Mouse (Mus musculus) lung, postnatal 25 days (tissue): ENCODE results near the gene Sbf2.
A peak's percentile ranks its signal among the peaks of the same experiment; 100 is the strongest.
"Not testable (repeated sequence)": the region's sequence is repeated elsewhere in the genome, so short reads cannot be mapped to it uniquely, and the experiment has no call there.

Experiments
- DNase-seq: peaks from one replicate; pipeline ENCODE4 v3.0.0; 2022; ENCODE audit warnings: low spot score

The Sbf2 gene

GRCm38 (mm10) chr7:110614133-110615063, at the start of gene Sbf2:
Gene Sbf2, minus strand, starts transcription at chr7:110614922.
- peak; percentile 90 for DNase-seq

DNA sequence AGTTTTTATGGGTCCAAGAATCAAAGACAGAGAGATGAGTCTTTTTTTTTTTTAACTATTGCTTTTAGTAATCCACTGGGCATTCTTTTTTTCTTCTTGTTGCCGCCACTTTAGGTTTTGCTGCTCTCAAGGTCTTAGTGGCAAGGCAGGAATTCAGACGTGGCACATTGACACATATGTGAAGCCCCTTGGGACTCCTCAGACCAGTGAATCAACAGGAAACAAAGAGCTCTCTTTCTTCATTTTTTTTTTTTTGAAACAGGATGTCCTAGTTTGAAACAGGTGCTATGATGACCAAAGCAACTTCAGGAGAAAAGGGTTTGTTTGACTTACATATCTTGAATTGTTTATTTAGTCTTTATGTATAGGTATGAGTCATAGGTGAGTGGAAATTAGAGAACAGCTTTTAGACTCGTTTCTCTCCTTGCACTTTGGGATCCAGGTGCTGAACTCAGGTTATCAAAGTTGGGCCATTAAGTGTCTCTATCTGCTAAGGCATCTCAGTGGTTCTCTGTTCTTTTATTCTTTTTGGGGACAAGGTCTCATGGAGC, 43.7 kb upstream of the Sbf2 start:
- DNase-seq, result no peak

- DNase-seq, result no peak
Observed at GRCm38 (mm10) chr7:110655966-110656365, 41.2 kb upstream of the Sbf2 start.

- DNase-seq, result no peak
Observed at GRCm38 (mm10) chr7:110655230-110655629, 40.5 kb upstream of the Sbf2 start.

DNA sequence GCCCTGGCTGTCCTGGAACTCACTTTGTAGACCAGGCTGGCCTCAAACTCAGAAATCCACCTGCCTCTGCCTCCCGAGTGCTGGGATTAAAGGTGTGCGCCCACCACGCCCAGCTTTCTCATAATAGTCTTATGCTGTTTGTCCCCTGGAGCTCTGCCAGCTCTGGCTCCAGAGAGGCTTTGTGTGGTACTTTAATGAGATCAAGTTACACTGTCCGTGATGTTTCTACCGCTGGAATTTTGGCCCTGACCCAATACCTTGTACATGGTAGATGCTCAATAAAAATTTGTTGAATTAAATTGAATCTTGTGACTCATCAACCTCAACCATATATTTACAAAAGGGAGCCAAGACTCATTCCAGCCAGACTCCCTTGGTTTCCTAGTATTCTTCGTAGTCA, 36.4 kb upstream of the Sbf2 start:
- DNase-seq, result no peak

DNA sequence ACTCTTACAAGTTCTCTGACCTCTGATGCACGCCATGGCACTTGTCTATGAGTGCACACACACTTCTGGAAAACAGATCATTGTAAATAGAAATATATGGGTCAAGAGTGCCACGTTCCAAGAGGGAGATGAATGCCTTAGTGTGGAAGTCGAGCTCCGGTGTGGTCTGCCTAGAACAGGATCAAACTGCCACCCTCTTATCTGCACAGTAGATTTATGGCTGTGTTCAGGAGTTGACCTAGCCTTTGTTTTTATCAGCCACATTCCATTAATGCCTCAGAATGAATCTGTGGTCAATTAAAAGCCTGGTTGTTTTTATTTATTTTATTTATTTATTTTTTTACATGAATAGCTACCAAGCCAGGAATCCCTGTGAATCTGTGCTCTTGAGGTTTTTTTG, 35.8 kb upstream of the Sbf2 start:
- no peak for DNase-seq

- DNase-seq, result no peak
Observed at GRCm38 (mm10) chr7:110649133-110649987, 34.6 kb upstream of the Sbf2 start.

- DNase-seq, result no peak
Observed at GRCm38 (mm10) chr7:110648455-110649085, 33.8 kb upstream of the Sbf2 start.

DNA sequence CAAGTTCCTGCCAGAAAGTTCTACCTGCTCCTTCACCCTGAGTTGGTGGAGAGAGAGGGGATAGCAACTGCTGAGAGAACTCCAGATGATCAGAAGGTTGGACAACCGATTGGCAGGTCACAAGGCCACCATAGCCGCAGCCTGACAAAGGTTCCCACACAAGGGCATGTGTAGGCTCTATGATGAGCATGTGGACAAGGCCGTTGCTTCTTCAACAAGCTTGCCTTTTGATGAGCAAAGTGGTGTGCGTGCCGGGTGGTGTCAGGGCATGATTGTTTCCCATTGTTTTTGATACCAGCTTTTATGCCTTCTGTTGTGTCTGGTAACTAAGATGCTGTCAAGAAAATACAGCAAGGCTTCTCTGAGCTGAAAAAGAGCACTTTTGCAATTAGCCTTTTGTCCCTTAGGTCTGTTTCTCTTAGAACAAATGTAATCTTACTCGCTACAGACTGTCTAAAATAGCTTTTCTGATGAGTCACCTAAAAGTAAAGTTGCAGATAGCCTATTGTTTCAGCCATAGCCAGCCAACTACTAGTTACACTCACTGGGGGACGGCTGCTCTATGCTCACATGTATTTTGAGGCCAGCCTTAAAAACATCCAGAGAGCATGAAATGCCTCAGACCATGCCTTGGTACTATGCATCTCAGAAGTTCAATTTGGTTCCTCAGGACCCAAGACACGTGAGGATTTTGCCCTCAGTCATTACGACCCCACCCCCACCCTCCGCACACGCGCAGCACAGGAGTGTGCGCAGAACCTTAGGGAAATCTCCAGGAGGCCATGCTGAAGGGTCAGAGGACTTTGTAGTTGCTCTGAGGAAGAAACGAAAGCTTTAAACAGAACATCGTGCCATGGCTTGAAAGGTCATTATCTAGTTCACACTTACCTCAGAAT, 33.1 kb upstream of the Sbf2 start:
- DNase-seq, result no peak

DNA sequence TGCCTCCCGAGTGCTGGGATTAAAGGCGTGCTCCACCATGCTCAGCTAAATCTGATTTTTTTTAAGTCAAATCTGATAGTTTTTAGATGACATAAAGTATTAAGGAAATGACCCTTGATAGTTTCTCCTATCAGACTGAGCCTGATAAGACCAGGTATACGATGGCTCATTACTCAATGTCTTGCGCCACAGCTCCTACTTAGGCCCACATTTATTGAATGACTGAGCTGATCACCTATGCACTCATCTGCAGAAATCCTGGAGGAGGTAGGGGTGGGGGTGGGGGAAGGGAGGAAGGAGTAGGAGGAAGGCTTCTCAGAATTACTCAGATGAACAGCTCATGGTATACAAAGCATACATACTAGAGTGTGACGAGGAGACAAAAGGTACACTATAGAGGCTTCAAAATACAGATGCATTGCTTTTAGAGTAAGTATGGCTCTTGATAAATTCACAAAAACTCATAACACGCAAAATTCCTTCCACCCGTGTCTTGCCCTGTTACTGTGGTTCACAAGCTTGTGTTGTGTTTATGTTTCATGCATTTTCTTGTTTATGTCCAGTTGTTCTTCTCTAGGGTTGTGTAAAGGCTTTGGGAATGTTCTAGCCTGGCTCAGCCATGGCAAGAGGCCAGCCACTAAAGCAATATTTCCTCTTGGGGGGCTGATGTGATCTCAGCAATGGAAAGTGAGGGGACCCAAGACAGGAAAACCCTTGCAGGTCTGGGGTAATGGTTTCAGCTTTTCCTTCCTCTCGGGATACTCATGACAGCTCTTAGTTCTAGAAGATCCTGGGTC, 32.1 kb upstream of the Sbf2 start:
- DNase-seq, result no peak

- no peak for DNase-seq
Observed at GRCm38 (mm10) chr7:110645859-110646258, 31.1 kb upstream of the Sbf2 start.

- DNase-seq, result peak; percentile 77
Observed at GRCm38 (mm10) chr7:110645311-110645710, 30.6 kb upstream of the Sbf2 start.

- DNase-seq, result not testable (repeated sequence)
Observed at GRCm38 (mm10) chr7:110639958-110640357, 25.2 kb upstream of the Sbf2 start.

DNA sequence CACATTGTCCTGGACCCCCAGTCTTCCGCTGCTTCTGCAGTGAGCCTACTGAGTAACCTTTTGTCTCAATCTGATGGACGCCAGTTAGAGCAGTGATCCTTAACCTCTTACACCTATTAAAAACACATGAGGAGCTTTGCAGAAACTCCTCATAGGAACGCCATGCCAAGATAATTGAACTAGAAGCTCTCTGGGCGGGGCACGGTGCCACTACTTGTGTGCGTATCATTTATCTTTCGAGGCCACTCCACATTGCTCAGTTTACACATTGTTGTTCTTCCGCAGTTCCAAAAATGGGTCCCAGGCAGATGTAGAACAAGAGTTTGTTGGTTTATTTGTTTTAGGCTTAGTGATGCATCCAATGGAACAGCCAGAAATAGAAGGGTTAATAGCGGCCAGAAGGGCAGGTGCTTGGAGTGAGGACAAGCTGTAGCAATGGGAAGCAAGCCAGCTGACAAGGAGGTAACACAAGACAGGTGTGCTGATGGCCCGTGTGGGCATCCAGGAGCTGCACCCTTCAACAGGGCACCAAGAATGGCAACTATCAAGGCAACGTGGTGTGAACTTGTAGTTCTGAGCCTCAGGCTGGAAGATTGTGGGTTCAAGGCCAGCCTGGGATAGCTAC, 24.7 kb upstream of the Sbf2 start:
- no peak for DNase-seq

DNA sequence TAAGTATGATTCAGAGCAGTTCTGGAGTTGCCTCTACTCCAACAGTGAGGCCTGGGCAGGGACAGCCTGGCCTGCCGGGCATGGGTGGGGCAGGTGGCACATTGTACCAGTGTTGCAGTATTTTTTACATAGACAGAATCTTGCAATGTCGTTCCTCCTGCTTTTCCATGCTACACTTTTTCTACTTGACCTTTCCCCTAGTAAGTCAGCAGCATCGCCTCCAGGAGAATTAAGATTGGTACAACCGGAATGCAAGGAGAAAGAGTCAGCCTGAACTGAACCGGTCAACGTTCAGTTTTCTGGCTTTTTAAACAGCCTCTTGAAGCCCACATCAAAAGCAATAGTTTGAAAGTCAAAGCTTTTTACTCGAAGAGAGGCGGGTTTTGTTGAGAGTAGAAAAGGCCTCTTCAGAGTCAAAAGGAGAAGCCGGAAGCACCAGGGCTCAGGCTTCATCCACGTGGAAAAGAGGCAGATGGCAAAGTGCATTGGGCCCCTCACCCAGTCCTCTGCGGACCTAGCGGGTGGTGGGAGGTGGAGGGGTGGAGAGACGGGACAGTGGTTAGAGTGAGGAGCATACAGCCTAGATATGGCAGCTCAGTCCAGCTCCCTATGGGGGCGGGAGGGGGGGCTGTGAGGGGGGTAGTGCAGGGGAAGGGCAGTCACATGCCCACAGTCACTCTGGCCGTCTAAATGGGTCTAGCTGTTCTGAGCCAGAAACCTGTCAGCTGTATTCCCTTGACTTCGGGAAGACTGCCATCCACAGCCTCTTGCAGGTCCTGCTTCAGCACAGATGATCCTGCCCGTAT, 23.8 kb upstream of the Sbf2 start:
- DNase-seq, result no peak

GRCm38 (mm10) chr7:110636559-110636958, 21.8 kb upstream of the Sbf2 start:
- no peak for DNase-seq

DNA sequence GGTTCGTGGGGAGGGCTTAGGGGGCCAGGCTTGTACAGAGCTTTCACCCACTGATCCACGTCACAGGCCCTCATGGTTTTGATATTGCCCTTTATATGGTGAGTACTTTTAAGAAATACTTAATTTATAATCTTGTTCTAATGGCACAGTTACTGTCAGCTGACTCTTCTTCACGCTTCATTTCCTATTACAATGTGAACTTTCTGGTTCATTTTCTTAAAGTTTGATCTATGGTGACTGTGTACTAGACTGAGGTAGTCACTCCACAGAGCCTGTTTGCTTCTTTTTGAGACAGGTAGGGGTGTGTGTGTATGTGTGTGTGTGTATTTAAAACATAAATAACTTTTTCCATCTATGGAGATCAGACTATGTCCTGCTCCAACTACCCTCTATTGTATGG, 21.2 kb upstream of the Sbf2 start:
- DNase-seq, result no peak

DNA sequence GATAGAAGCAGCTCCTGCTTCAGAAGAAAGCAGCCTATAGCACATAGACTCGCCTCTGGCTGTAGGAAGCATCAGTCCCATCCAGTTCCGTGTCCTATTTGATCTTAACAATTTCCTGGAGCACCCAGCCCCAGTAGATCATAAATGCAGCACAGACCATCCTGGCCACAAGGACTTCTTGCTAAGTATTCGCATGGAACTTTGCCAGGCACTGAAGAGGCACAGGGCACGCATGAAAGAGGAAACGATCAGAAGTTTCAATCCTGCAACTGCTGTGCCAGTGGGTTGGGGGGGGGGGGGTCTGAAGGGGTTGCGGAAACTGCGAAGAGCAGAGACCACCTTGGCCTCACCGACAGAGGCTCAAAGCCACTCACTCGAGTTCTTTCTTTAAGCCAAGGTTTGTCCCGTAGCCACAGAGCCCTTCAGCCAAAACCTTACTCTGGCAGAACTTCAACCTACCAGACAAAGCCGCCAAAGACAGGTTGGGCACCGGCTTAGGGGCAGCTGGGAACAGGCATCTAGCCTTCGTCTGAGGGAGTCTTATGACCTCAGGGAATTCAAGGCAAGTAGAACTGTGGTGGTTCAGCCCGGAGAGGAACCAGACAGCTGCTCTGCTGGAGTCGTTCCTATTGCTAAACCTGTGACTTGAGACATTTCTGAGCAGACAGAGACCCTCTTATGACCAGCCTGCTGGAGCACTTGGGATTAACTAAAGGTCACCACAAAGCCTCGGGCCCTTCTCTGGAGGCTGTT, 16.6 kb upstream of the Sbf2 start:
- DNase-seq, result no peak
